Mouse (Mus musculus): Measurements from ENCODE around the gene Olfr1014. TPM values are rescaled to one million over a fixed set of nuclear protein-coding genes. Genes with fewer than 3 reads are reported as not detected.

Gene Olfr1014
- polyA plus RNA-seq, 1 experiment from 2014 or later = not detected

Other genes with a start within 250 kb of the Olfr1014 start
- not detected in 2 replicates for gene Olfr996, start 193.5 kb upstream of the Olfr1014 start, polyA plus RNA-seq (2015; fragmentation: Nextera tagmentation; extraction: Ambion mirVana)
- gene Olfr998, start 183.8 kb upstream of the Olfr1014 start, polyA plus RNA-seq (2015; fragmentation: Nextera tagmentation; extraction: Ambion mirVana) = not detected in 2 replicates
- gene Olfr1000, start 160.8 kb upstream of the Olfr1014 start, polyA plus RNA-seq (2015; fragmentation: Nextera tagmentation; extraction: Ambion mirVana) = not detected in 2 replicates
- 0.11 TPM in 1 of 2 replicates, not detected in the other for gene Olfr1002, start 122.0 kb upstream of the Olfr1014 start, polyA plus RNA-seq (2015; fragmentation: Nextera tagmentation; extraction: Ambion mirVana)
- gene Olfr154, start 108.3 kb upstream of the Olfr1014 start, polyA plus RNA-seq (2015; fragmentation: Nextera tagmentation; extraction: Ambion mirVana) = not detected in 2 replicates
- 0.13 TPM in 1 of 2 replicates, not detected in the other for gene Olfr1006, start 93.9 kb upstream of the Olfr1014 start, polyA plus RNA-seq (2015; fragmentation: Nextera tagmentation; extraction: Ambion mirVana)
- not detected in 2 replicates for gene Olfr1008, start 83.3 kb upstream of the Olfr1014 start, polyA plus RNA-seq (2015; fragmentation: Nextera tagmentation; extraction: Ambion mirVana)
- not detected in 2 replicates for gene Olfr1009, start 57.3 kb upstream of the Olfr1014 start, polyA plus RNA-seq (2015; fragmentation: Nextera tagmentation; extraction: Ambion mirVana)
- 0.25 TPM in 1 of 2 replicates, not detected in the other for gene Olfr1012, start 9.9 kb upstream of the Olfr1014 start, polyA plus RNA-seq (2015; fragmentation: Nextera tagmentation; extraction: Ambion mirVana)
- 0.12 TPM in 1 of 2 replicates, not detected in the other for gene Olfr1013, start 5.6 kb upstream of the Olfr1014 start, polyA plus RNA-seq (2015; fragmentation: Nextera tagmentation; extraction: Ambion mirVana)
- 0.07 and 0.47 TPM in 2 replicates for gene Olfr1015, start 9.3 kb downstream of the Olfr1014 start, polyA plus RNA-seq (2015; fragmentation: Nextera tagmentation; extraction: Ambion mirVana)
- 0.23 TPM in 1 of 2 replicates, not detected in the other for gene Olfr1016, start 29.8 kb downstream of the Olfr1014 start, polyA plus RNA-seq (2015; fragmentation: Nextera tagmentation; extraction: Ambion mirVana)
- not detected in 2 replicates for gene Olfr1018, start 45.8 kb downstream of the Olfr1014 start, polyA plus RNA-seq (2015; fragmentation: Nextera tagmentation; extraction: Ambion mirVana)
- gene Olfr1019, start 72.8 kb downstream of the Olfr1014 start, polyA plus RNA-seq (2015; fragmentation: Nextera tagmentation; extraction: Ambion mirVana) = not detected in 2 replicates
- not detected in 2 replicates for gene Olfr1020, start 74.3 kb downstream of the Olfr1014 start, polyA plus RNA-seq (2015; fragmentation: Nextera tagmentation; extraction: Ambion mirVana)
- not detected in 2 replicates for gene Olfr1022, start 95.9 kb downstream of the Olfr1014 start, polyA plus RNA-seq (2015; fragmentation: Nextera tagmentation; extraction: Ambion mirVana)
- not detected in 2 replicates for gene Olfr1023, start 112.9 kb downstream of the Olfr1014 start, polyA plus RNA-seq (2015; fragmentation: Nextera tagmentation; extraction: Ambion mirVana)
- not detected in 2 replicates for gene Olfr1024, start 132.3 kb downstream of the Olfr1014 start, polyA plus RNA-seq (2015; fragmentation: Nextera tagmentation; extraction: Ambion mirVana)
- gene Olfr1025-ps1, start 142.5 kb downstream of the Olfr1014 start, polyA plus RNA-seq (2015; fragmentation: Nextera tagmentation; extraction: Ambion mirVana) = 0.59 and 0.84 TPM in 2 replicates
- gene Olfr1026, start 148.8 kb downstream of the Olfr1014 start, polyA plus RNA-seq (2015; fragmentation: Nextera tagmentation; extraction: Ambion mirVana) = 0.38 and 0.69 TPM in 2 replicates
- gene Olfr1028, start 177.7 kb downstream of the Olfr1014 start, polyA plus RNA-seq (2015; fragmentation: Nextera tagmentation; extraction: Ambion mirVana) = 0.09 and 0.17 TPM in 2 replicates
- gene Olfr1029, start 201.2 kb downstream of the Olfr1014 start, polyA plus RNA-seq (2015; fragmentation: Nextera tagmentation; extraction: Ambion mirVana) = 0.08 and 0.17 TPM in 2 replicates
- gene Olfr1030, start 206.6 kb downstream of the Olfr1014 start, polyA plus RNA-seq (2015; fragmentation: Nextera tagmentation; extraction: Ambion mirVana) = 0.11 and 0.12 TPM in 2 replicates
- gene Olfr1031, start 217.6 kb downstream of the Olfr1014 start, polyA plus RNA-seq (2015; fragmentation: Nextera tagmentation; extraction: Ambion mirVana) = 0.37 and 0.39 TPM in 2 replicates
- gene Olfr1032, start 232.8 kb downstream of the Olfr1014 start, polyA plus RNA-seq (2015; fragmentation: Nextera tagmentation; extraction: Ambion mirVana) = 0.27 TPM in 1 of 2 replicates, not detected in the other
- gene Olfr1033, start 247.9 kb downstream of the Olfr1014 start, polyA plus RNA-seq (2015; fragmentation: Nextera tagmentation; extraction: Ambion mirVana) = 0.14 and 0.79 TPM in 2 replicates

All from embryonic facial prominence, embryonic 15.5 days (tissue).